ENCODE assay signal across 12 mouse cellular contexts in genomic region chr4:134786946-134787345, GRCm38 (mm10). TPM values are rescaled to one million over a fixed set of nuclear protein-coding genes. Genes with fewer than 3 reads are reported as not detected.
A peak's percentile ranks its signal among the peaks of the same experiment; 100 is the strongest.
DNase-seq lines count a peak whose midpoint lies in the region; ATAC-seq lines count a peak whose summit lies in the region.
"Had no signal": no experiment of that assay in that cellular context is flagged by ENCODE, and none has a peak within 500 bp of the region (broad histone marks: within the 10 kb centered on the region; RNA-seq: fewer than 3 reads in every experiment).

No protein-coding gene starts in this region.

- 32% methylated on average over 10 of the region's 10 CpGs for WGBS in embryonic facial prominence, embryonic 11.5 days
- WGBS in embryonic facial prominence, embryonic 10.5 days = 28% methylated on average over 10 of the region's 10 CpGs

- H3K36me3 ChIP-seq in embryonic facial prominence, embryonic 11.5 days (replicated peaks; ENCODE audit: control insufficient read depth, insufficient read depth, low read depth, low read length) = no peaks in the 10 kb centered on the region
- H3K36me3 ChIP-seq in embryonic facial prominence, embryonic 10.5 days (replicated peaks) = no peaks in the 10 kb centered on the region
- H3K36me3 ChIP-seq: embryonic facial prominence, embryonic 13.5 days; heart, embryonic 13.5 days; limb, embryonic 10.5 days; midbrain, embryonic 15.5 days had no signal

- H3K9me3 ChIP-seq in embryonic facial prominence, embryonic 11.5 days (replicated peaks; ENCODE audit: control insufficient read depth, low read length) = no peaks in the 10 kb centered on the region
- no peaks in the 10 kb centered on the region for H3K9me3 ChIP-seq in embryonic facial prominence, embryonic 10.5 days
- H3K9me3 ChIP-seq: embryonic facial prominence, embryonic 13.5 days; heart, embryonic 13.5 days; limb, embryonic 10.5 days; midbrain, embryonic 15.5 days had no signal

- H3K4me3 ChIP-seq in embryonic facial prominence, embryonic 11.5 days (ENCODE audit: low read depth, low read length) = no peak overlapping the region
- no peak overlapping the region for H3K4me3 ChIP-seq in embryonic facial prominence, embryonic 10.5 days
- H3K4me3 ChIP-seq: embryonic facial prominence, embryonic 13.5 days; heart, embryonic 13.5 days; limb, embryonic 10.5 days; midbrain, embryonic 15.5 days had no signal

- ATAC-seq in embryonic facial prominence, embryonic 11.5 days (replicated peaks; ENCODE audit: insufficient number of reproducible peaks, low FRiP score, low TSS enrichment, low read depth) = no peak
- peak; percentile 98 for ATAC-seq in activated CD4-positive, CD25-positive, alpha-beta regulatory T cell, adult 4 months
- no peak for ATAC-seq in erythroid progenitor cell, adult 5-6 weeks (replicated peaks; ENCODE audit: low FRiP score, poor library complexity, severe bottlenecking)
- ATAC-seq: midbrain, embryonic 15.5 days had no signal

- H3K4me2 ChIP-seq in embryonic facial prominence, embryonic 11.5 days (ENCODE audit: low read depth, low read length) = no peak overlapping the region
- H3K4me2 ChIP-seq: embryonic facial prominence, embryonic 13.5 days; heart, embryonic 13.5 days; midbrain, embryonic 15.5 days had no signal

- peak; percentile 39 for DNase-seq in embryonic facial prominence, embryonic 11.5 days (ENCODE audit: low spot score)
- no peak for DNase-seq in embryonic facial prominence, embryonic 10.5 days (ENCODE audit: low spot score)
- peak; percentile 77 for DNase-seq in A20 (ENCODE audit: low read depth, low spot score)
- peak; percentile 90 for DNase-seq in naive thymus-derived CD4-positive, alpha-beta T cell, adult 2 months (ENCODE audit: low read depth)
- DNase-seq in testis, postnatal 10 days (ENCODE audit: low spot score) = no peak
- DNase-seq in right cerebral cortex, postnatal 25 days = no peak

- H3K27me3 ChIP-seq in embryonic facial prominence, embryonic 11.5 days (ENCODE audit: control insufficient read depth, insufficient read depth, low read length) = no peaks in the 10 kb centered on the region
- H3K27me3 ChIP-seq in embryonic facial prominence, embryonic 10.5 days (replicated peaks; ENCODE audit: low read depth, poor library complexity, severe bottlenecking) = no peaks in the 10 kb centered on the region
- H3K27me3 ChIP-seq: embryonic facial prominence, embryonic 13.5 days; heart, embryonic 13.5 days; midbrain, embryonic 15.5 days had no signal

- no peak overlapping the region for H3K9ac ChIP-seq in embryonic facial prominence, embryonic 11.5 days (replicated peaks; ENCODE audit: low read length)
- H3K9ac ChIP-seq: embryonic facial prominence, embryonic 13.5 days; heart, embryonic 13.5 days; midbrain, embryonic 15.5 days had no signal

- H3K27ac ChIP-seq in embryonic facial prominence, embryonic 11.5 days (replicated peaks; ENCODE audit: low read depth, low read length) = no peak overlapping the region
- H3K27ac ChIP-seq in embryonic facial prominence, embryonic 10.5 days (replicated peaks) = no peak overlapping the region
- H3K27ac ChIP-seq: embryonic facial prominence, embryonic 13.5 days; heart, embryonic 13.5 days; limb, embryonic 10.5 days; midbrain, embryonic 15.5 days had no signal

- no peaks in the 10 kb centered on the region for H3K4me1 ChIP-seq in embryonic facial prominence, embryonic 11.5 days (ENCODE audit: control insufficient read depth, insufficient read depth, low read length)
- H3K4me1 ChIP-seq in embryonic facial prominence, embryonic 10.5 days = peaks cover 18% of the 10 kb centered on the region
- H3K4me1 ChIP-seq: midbrain, embryonic 15.5 days had no signal

RNA-seq across cellular contexts. Expression of gene Ldlrap1, which starts 19.1 kb away (rescaled TPM):
- 9.6 and 11.4 TPM in 2 replicates for polyA plus RNA-seq in embryonic facial prominence, embryonic 11.5 days (2014; fragmentation: Nextera tagmentation; extraction: Ambion mirVana)
- polyA plus RNA-seq in embryonic facial prominence, embryonic 10.5 days (2016; fragmentation: Nextera tagmentation; extraction: Ambion mirVana) = 15.8 and 17.4 TPM in 2 replicates
- polyA plus RNA-seq in activated CD4-positive, CD25-positive, alpha-beta regulatory T cell, adult 4 months (2017; shearing (Covaris generic)) = 10 to 100 TPM; 21.3 to 25.2 TPM
- total RNA-seq in erythroid progenitor cell, adult 5-6 weeks (2015; ENCODE audit: low replicate concordance) = 6.5 and 27.7 TPM in 2 replicates
- total RNA-seq in erythroid progenitor cell, adult 5-6 weeks (2017; ENCODE audit: low replicate concordance) = 17.3 and 21.3 TPM in 2 replicates

Comparison
In these comparisons a context has a peak if more than half of its experiments do, and no peak if none do; other contexts are left out.
1. DNase-seq: peak in embryonic facial prominence, embryonic 11.5 days (single experiment), A20 (single experiment) and naive thymus-derived CD4-positive, alpha-beta T cell, adult 2 months (single experiment); none in embryonic facial prominence, embryonic 10.5 days (single experiment), testis, postnatal 10 days (single experiment) and right cerebral cortex, postnatal 25 days (single experiment).